Mouse (Mus musculus) E14TG2a.4 (cell line): ENCODE data around the gene Ppm1b.

Experiments
- CTCF ChIP-seq: conservative IDR thresholded peaks from 2 replicates; pipeline ENCODE4 v1.5.1; 2014; ENCODE audit warnings: low read length
- NANOG ChIP-seq: IDR thresholded peaks from 2 replicates; pipeline ENCODE4 v1.6.1; 2014; ENCODE audit warnings: borderline replicate concordance, low read length, mixed read lengths

DNA sequence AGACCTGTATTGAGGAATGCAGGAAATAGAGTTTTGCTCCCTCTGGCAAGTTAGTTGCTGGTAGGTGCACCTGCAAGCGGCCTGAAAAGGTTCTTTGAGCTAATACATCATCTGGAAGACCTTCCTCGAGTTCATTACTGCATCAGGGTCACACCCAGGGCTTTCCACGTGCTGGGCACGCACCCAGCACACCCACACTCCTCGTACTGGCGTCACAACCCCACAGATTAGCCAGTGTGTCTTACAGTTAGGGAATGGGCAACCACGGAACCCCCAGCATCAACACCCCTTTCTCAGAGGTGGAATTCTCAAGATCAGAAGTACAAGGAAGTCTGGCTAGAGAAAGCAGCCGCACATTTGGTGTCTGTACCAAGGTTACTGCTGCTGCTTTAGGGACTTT lies 67.7 kb downstream of the Ppm1b start:
- TF ChIP-seq CTCF, result no peak
- TF ChIP-seq NANOG, result no peak
